Mouse (Mus musculus): ENCODE results near the gene Ubap1l. TPM values are rescaled to one million over a fixed set of nuclear protein-coding genes. Genes with fewer than 3 reads are reported as not detected.

Ubap1l gene
- total RNA-seq, 2 experiments from 2014 or later, result 3.8 to 6.5 TPM

DNA sequence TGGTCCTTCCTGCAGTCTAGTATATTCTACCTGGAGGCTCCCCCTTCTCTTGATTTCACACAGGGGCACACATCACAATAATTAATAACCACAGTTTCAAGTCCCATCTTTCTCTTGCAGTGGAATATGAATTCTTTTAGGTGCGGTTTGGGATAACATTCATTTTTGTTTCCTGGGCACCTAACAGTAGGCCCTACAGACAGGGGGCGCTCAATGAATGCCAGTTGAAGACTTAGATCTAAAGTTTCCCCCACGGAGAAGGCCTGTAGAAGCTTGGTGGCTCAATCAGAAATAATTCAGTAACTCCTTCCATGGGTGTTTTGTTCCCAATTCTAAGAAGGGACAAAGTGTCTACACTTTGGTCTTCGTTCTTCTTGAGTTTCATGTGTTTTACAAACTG, 11.6 kb downstream of the Ubap1l start:
- DNase-seq (ENCODE audit: low spot score in 2 of 2), result no peak

DNA sequence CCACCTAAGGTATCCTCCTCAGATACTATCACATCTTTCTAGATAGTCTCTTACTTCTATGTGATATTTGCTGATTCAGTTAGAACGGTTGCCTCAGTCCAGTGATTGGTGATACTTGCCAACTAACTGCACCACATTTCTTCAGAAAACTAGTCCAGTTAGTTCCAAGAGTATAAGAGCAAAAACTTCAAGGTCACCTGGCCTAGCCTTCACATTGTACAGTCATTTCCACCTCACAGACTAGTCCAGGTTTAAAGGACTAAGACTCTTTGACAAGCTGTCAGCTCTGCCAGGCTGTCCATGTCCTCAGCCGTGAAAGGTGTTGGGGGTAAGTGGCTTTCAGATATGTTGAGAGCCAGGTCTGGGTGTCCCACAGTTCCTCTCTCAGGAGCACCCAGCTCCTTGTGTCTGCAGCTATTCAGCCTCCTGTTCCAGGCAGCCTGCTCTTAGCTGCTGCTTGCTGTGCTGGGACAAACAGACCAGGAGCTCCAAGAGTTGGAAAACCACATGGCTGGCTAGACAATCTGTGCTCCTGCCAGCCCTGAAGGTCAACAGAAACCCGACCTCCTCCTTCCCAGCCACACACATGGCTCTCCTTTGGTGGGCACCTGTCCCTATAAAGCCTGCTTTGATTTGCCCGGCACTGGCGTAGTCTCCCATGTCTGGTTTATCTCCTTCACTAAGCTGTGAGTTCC, 13.8 kb downstream of the Ubap1l start:
- DNase-seq (ENCODE audit: low spot score in 2 of 2), result no peak

DNA sequence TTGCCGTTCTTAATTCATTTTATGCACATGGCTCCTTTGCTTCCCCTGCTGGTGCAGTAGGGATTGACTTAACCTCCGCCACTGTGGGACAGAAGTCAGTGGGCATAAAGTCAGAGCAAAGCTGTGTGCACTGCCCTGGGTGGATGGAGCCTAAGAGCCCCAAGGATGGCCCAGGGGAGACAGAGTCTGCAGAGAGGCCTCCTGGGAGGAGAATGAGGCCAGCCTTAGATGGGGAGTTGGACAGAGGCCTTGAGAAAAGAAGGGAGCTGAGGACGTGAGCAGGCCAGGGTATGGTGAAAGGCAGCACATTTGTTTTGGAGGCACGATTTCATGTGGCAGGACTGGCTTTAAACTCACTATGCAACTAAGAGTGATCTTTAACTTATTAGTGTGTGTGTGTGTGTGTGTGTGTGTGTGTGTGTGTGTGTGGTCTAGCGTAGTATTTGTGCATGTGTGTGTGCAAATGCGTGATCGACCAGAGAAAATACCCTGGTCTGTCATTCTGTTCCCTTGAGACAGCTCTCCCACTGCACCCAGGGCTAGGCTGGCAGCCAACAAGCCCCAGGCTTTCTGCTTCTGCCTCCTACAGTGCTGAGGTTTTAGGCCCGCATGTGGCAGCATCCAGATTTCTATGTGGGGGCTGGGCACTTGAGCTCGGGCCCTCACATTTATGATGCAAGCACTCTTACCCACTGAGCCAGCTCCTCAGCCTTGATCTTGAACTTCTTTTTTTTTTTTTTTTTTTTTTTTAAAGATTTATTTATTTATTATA, 14.5 kb downstream of the Ubap1l start:
- DNase-seq (ENCODE audit: low spot score in 2 of 2), result peak; percentile 32 to 47

DNA sequence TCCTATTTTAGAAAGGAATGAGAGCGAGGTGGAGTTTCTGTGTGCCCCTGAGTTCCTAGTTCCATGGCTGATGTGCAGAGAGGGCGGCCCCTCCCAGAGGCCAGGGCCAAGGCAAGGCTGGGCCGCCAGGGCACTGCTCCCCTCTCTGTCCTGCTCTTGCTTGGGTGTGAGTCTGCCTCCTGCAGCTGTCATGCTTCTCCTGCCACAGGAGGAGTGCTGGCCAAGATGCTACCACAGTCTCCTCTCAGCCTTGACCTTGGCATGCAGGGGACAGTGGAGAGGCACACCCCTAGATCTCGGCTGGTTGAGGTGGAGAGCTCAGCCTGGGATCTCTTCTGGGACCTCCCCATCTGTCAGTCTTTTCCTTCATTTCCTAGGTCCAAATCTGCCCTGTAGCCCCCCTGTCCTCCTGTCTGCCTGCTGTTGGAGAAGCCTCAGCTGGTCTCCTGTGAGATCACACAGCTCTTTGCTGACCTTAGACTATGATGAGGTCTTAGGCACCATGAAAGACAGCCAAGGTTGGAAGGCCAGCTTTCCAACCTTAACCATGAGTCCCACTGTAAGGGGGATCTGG, 20.3 kb downstream of the Ubap1l start:
- DNase-seq (ENCODE audit: low spot score in 2 of 2), result no peak

DNA sequence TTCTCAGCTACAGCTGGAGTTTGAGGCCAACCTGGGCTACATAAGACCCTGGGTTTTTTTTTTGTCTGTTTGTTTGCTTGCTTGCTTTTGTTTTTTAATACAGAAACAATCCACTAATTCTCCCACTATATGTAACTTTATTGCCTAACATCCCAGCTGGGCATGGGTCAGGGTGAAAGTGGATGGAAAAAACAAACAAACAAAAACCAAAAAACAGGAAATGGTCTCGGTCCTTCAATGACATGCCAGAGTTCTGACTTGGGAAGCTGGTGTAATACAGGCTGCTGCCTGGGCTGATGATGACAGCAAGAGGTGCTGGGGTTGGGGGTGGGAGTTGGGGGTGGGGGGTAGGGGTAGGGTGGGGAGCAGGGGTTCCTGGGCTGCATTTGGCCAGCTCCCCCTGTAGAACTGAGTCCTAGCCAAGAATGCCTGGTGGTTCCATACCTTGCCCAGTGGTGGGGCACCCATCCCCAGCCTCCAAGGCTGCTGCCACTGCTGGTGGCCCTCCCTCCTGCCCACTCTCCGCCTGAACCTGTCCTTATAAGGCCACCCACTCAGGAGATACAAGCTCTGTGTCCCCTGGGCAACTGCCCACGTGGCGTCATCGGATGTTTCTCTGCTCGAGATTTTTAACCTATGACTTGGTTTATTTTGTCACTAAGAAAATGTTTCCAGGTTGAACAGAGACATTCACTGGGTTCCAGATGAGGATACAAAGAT, 21.4 kb downstream of the Ubap1l start:
- DNase-seq (ENCODE audit: low spot score in 2 of 2), result no peak

DNA sequence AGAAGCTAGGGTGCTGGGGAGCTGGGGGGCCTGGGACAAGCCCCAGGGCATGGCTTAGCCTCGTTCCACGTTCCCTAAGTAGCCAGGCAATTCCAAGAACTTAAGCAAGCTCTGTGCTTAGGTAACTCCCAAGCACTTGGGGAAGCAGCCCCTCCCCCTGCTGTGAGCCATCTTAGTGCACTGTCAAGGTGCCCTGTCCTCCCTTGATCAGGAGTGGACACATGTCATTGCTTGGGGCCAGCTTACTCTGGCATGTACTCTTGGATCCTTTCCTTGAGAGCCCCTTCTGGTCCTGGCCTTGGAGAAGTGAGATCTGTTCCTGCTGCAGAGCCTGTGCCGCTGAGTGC, 21.9 kb downstream of the Ubap1l start:
- DNase-seq (ENCODE audit: low spot score in 2 of 2), result no peak

DNA sequence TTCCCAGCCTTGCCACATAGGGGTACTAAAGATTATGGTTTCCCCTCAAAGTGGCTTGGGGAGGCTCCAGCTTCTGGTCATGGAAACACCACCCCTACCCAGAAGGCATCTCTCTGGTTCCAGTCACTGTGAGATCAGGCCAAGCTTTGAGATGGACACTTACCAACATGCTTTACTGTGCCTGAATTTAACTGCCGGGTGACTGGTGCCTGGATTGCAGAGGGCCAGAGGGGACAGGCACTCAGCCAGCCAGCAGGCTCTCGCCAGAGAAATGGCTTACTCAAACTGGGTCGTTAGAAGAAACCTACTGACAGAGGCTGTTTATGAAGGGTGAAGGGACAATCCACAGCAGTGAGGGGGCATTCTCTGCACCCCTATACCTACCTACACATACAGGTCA, 23.4 kb downstream of the Ubap1l start:
- no peak for DNase-seq (ENCODE audit: low spot score in 2 of 2)

DNA sequence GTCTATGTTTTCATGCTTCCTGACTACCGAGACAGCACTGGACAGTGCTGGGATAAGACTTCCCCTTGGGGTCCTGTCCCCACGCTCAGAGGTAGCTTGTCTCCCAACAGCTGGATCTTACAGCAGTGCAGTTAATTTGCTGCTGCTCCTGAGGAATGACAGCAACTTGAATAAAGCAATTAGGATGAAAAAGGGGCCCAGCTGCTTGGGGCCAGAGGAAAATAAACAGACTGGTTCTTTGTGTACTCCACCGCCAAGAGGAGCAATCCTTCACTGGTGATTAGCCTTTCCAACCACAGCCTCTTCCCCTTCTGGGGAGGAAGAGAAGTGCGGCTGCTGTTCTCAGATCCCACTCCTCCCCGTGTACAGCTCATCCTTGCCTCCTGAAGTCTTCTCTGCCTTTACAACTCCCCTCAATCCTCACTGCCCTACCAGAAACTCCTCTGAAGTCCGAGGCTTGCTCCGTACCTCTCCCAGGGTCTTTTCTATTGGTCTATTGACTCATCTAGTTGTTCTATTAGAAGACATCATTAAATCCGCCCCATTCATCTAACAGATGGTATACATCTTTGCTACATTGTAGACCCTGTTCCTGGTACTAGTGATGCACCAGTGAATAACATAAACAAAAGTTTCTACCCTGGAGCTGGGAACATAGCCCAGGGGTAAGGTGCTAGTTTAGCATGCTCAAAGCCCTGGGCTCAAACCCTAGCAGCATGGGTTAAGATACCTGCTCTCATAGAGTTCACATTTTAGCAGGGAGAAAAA, 25.7 kb downstream of the Ubap1l start:
- DNase-seq (ENCODE audit: low spot score in 2 of 2), result no peak

DNA sequence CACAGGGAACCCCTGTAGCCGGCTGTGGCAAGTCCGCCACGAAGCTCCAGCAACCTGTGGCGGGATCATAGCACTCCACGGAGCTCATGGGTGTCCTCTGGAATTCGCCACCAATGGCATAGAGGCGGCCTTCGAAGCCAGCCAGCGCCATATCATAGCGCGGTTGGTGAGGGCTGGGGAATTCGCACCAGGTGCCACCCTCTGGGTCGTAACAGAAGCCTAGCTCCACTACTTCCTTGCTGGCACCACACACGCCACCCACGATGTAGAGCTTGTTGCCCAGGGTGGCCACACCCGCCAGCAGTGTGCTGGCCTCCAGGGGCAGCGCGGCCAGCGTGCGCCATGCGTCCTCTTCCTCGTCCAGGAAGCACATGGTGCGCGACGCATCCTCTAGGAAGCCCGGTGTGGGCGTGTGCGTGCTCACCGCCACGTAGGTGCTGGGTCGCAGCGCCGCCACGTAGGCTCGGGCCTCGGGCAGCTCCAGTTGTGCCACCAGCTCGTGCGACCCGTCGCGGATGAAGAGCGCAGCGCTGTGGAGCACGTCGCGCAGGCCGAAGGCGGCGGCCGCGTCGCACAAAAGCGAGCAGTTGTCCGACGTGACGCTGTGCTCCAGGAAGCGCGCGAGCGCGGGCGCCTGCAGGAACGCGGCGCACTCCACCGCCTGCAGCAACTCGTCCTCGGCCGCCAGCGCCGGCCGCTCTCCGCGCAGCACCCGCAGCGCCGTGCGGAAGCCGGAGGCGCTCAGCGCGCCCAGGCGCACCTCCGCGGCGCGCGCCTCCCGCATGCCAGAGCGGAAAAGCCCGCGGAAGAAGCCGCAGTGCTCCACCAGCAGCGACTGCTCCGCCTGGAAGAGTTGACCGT, 30.1 kb downstream of the Ubap1l start:
- no peak for DNase-seq (ENCODE audit: low spot score in 2 of 2)

DNA sequence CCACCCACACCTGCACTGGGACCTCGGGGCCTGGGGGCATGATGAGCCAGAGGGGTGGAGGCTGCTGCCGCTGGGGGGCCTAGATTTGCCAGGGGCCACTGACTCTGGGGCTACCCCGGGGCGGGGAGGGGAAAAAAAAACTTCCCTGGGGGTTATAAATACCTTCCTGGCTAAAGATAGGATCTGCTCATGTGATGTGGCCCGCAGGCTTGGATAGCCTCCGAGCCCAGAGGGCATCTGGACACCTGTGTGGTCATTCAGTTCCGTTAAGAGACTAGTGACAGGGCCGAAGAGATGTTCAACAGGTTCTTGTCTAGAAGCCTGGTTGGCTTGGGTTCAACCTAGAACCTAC, 30.7 kb downstream of the Ubap1l start, which contains the start of gene Kbtbd13:
Gene Kbtbd13, minus strand, starts transcription at position 40 of the 352 bp plus-strand sequence.
- DNase-seq (ENCODE audit: low spot score in 2 of 2), result no peak

DNA sequence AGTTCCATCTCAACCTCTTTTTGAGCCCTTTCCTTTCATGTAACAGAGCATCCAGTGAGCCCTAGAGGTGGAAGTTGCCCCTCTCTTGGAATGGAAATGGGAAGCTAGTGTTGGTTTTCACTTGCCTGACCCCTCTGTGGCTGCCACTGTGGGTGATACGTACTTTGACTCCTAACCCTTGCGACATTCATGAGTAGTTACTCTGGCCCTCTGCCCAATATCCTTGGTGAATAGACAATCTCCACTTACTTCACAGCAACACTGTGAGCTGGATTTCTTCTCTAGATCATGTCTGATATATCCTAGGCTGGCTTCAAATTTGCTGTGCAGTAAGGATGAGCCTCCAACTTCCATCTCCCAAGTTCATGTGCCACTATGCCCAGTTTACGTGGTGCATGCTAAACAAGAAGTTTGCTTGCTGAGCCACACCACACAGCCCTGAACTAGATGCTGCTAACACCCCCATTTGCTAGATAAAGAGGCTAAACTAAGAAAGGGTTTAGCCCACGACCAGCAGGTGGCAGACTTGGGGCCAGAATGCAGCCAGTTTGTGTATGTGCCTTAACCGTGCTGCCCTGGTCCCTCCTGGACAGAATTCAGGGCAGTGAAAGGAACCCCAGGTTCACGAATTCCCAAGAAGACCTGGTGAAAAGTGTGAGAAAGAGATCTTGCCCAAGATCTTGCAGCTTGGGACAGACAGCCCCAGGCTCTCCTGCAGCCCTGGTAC, 32.0 kb downstream of the Ubap1l start:
- DNase-seq (ENCODE audit: low spot score in 2 of 2), result peak; percentile 28 to 40

DNA sequence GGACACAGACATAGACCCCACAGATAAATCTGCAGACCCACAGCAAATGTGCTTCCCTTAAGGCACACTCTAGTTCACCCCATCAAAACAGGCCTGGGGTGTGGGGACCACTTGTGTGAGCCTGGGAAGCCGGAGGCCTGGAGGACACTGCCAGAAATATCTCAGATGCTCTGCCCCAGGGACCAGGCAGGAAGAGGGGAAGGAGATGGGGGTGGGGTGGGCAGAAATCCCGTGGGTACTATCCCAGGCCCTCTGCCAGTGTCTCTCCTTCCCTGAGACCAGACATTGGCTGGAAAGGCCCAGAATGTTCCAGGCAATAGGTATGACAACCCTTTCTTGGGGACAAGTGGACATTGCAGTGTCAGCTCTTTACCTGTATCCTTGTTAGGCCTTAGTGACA, 32.8 kb downstream of the Ubap1l start:
- DNase-seq (ENCODE audit: low spot score in 2 of 2), result no peak

DNA sequence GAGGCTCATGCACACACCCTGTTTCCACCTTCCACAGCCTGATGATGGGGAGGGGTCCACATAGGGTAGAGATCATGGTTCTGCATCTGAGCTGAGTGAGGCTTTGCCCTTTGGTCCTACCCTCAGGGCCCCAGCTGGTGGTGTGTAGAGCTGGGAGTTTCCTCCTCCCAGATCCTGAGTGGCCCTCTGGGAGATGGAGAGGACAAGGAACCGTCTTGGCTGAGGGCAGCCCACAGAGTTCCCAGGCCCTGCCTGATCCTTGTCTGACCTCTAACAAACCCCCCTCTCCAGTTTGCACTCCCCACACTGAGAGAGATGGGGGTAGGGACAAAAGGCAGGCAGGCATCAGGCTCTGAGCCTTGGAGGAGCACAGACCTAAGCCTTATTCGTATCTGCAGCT, 33.5 kb downstream of the Ubap1l start:
- no peak for DNase-seq (ENCODE audit: low spot score in 2 of 2)

DNA sequence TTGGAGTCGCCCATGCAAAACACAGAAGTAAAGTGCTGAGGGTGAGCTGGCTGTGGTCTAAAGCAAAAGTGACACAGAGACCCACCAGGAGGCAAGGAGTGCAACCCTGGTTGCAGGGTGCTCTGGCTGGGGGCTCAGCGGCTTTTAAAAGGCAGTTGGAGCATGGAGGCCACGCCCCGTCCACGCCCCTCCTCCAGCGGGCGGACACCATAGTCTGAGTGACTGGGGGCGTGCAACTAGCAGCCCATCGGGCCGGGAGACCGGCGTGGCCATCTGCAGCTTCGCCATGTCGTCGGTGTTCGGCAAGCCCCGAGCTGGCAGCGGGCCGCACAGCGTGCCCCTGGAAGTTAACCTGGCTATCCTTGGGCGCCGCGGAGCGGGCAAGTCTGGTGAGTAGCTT, 37.4 kb downstream of the Ubap1l start, which contains the start of gene Rasl12:
Gene Rasl12, plus strand, starts transcription at position 228 of the 400 bp plus-strand sequence.
- DNase-seq (ENCODE audit: low spot score in 2 of 2), result peak; percentile 49 to 54

DNA sequence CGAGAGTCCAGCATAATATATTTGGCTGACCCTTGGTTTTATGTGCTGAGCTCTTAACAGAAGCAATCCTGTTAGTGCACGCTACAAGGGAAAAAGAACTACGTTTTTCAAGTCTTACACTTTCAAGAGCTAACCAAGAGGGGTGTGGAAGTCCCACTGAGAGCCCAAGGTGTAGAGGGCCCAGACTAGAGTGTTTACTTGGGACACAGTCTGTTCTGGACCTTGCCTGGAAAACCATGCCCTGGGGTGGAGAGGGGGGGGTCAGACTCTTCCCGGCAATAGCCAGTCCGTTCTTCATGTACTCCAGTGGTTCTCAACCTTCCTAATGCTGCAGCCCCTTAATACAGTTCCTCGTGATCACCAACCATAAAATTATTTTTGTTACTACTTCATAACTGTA, 39.1 kb downstream of the Ubap1l start:
- DNase-seq (ENCODE audit: low spot score in 2 of 2), result no peak

DNA sequence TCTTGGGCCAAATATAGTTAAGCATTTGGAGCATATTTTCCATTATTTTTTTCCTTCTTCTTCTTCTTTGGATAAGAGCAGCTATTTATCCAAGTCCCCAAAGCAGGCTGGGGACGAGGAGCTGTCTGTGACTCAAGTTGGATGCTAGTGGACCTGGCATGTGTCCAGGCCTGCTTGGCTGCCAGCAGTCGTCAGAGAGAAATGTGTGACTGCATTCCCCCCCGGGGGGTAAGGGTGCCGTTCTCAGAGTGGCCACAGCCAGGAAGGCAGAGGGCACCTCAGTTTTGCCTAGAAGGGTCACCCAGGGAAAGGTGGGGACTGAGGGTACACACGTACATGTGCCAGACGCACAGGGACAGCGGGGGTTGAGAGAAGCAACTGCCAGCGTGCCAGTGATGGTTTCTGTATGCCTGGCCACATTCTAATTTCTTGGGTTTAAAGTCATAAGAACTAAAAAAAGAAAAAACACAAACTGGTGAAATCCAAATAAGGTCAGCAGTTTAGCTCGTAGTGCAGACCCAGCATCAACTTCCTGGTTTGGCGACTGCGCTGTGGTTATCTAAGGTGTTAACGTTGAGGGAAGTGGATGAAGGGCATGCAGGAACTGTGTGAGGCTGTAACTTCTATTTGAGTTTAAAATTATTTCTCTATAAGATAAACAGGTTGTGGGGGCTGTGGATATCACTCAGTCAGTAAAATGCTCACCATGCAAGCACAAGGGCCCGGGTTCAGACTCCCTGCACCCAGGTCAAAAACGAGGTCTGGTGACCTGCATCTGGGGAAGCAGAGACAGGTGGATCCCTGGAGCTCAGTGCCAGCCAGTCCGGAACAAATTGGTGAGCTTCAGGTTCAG, 43.7 kb downstream of the Ubap1l start:
- peak; percentile 49 to 76 for DNase-seq (ENCODE audit: low spot score in 2 of 2)

DNA sequence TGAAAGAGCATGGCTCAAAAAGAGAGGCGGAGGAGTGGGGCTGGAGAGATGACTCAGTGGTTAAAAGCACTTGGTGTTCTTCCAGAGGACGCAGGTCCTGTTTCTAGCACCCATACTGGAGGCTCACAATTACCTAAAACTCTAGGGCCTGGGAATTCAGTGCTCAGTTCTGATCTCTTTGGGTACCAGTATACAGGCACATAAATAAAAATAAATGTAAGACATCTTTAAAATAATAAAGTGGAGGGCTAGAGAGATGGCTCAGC, 44.3 kb downstream of the Ubap1l start:
- no peak for DNase-seq (ENCODE audit: low spot score in 2 of 2)

DNA sequence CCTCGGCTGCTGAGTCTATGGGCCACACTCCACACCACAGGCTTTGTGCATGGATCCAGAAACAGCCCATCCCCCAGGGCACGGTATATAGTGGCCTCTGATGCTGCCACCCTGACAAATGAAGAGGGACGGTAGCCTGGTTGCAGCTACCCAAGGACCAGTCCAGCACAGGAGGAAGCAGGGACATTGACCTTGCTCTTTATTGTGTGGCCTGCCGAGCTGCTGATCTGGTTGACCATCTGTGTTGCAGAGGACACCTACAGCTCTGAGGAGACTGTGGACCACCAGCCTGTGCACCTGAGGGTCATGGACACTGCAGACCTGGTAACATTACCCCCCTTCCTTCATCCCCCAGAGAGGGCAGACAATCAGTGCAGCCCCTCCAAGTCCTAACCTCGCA, 46.5 kb downstream of the Ubap1l start:
- no peak for DNase-seq (ENCODE audit: low spot score in 2 of 2)

DNA sequence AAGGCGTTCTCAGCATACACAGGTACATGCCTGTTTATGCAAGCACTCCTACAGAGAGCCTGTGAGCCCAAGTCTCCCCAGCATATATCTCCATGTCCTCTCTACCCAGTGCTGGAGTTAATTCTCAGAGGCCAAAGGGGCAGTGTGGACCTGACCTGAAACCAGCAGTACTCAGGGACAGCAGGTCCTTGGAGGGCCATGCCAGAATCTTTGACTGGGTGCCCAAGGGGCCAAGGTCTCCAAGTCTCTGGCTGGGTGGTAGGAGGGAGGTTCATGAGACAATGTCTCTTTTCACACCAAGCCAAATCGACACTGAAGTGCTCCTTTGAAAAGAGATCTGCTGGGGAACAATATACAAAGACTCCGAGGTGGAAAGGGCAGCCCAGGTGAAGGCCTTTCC, 47.0 kb downstream of the Ubap1l start:
- no peak for DNase-seq (ENCODE audit: low spot score in 2 of 2)
